Mouse (Mus musculus): ENCODE data around the gene Magi1.

Gene Magi1

DNA sequence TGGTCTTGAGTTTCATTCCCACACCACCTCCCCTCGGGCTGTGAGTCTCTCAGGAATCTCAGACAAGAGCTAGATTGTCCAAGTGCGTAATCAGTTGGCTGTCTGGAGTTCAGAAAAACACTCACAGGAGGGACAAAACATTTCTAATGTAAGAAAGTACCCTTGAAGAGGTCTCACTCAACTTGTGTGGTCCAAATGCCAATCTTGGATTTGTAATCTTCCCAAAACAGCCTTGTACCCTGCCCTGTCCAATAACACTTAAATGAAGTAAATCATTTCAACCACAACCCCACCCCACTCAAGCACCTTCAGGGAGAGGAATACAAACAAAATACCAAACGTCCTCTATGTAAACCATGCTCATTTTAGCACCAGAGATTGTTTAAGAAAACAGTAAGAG lies 82.8 kb downstream of the Magi1 start:
- no peak for DNase-seq (ENCODE audit: low spot score)

- DNase-seq (ENCODE audit: low spot score): no peak
These were observed 84.0 kb downstream of the Magi1 start for GRCm38 (mm10) chr6:94199696-94200095.

- no peak for DNase-seq (ENCODE audit: low spot score)
These were observed 85.9 kb downstream of the Magi1 start for GRCm38 (mm10) chr6:94197831-94198230.

GRCm38 (mm10) chr6:94195303-94195911 lies 88.3 kb downstream of the Magi1 start:
- DNase-seq (ENCODE audit: low spot score): no peak

DNA sequence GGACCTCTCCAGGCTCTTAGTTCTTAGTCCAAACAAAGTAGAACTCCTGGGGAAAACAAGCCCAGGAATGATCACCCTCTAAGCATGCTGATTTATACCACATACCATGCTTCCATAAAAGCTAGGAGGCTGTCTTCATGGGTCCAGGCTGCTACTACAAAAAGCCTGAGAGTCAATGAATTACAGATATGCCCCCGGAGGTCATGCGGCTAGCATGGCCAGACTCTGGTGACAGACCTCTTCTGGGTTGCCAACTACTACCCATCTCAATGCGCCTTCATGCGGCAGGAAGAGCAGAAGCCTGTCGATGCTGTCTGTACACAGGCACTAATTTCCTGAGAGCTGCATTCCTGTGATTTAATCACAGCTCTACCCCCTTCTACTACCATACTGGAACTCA lies 92.9 kb downstream of the Magi1 start:
- no peak for DNase-seq (ENCODE audit: low spot score)

GRCm38 (mm10) chr6:94189379-94189778 lies 94.3 kb downstream of the Magi1 start:
- no peak for DNase-seq (ENCODE audit: low spot score)

- peak; percentile 63 for DNase-seq (ENCODE audit: low spot score)
These were observed 96.9 kb downstream of the Magi1 start for GRCm38 (mm10) chr6:94186628-94187319.

GRCm38 (mm10) chr6:94184268-94184667 lies 99.4 kb downstream of the Magi1 start:
- DNase-seq (ENCODE audit: low spot score): no peak

DNA sequence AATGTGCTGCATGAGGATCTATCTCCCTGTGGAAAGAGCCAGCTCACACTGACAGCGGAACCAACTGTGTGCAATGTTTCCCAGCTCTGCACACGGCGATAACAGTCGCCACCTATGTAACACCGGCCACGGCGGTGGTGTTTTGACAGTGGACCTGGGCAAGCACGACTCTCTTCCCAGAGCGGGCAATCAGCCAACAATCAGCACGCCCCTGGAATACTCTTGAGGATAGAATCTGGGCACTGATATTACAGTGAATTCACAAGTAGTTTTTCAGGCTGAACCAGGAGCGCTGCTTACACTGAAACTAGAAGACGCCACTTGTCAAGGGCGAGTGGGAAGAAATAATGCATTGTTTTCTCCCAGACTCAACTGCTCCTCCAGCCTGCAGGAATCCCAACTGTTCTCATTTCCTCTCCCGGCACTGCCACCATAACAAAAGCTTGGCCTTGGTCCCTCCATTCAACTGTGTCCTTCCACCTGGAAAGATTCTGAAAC lies 100.3 kb downstream of the Magi1 start:
- no peak for DNase-seq (ENCODE audit: low spot score)

DNA sequence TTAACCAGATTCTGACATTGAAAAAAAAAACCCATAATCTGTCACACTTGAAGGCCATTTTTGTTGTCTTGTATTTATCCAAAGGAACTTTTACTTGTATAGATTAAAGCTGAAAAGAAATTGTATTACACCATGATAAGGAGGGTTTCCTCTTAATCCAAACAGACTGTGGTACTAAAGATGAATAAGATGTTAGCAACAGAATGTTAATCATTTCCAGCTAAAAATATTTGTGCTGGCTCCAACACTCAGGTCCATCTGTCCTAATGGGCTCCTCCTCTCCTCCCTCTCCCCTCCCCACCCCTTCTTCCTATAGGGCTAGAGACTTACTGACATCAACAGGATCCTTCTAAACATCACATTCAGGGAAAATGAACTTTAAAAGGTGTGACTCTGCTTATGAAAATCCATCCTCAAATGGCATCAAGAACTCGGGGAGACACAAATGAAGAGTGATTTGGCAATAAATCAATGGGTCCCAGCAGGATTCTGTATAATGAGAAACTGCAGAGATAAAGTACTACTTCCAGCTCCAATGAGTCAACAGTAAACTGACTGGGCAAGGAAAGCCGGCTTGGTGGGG lies 102.0 kb downstream of the Magi1 start:
- DNase-seq (ENCODE audit: low spot score): no peak

- DNase-seq (ENCODE audit: low spot score): no peak
These were observed 103.2 kb downstream of the Magi1 start for GRCm38 (mm10) chr6:94180331-94181150.

- peak; percentile 40 for DNase-seq (ENCODE audit: low spot score)
These were observed 106.2 kb downstream of the Magi1 start for GRCm38 (mm10) chr6:94177559-94177958.

- no peak for DNase-seq (ENCODE audit: low spot score)
These were observed 107.0 kb downstream of the Magi1 start for GRCm38 (mm10) chr6:94176705-94177104.

GRCm38 (mm10) chr6:94171250-94171649 lies 112.5 kb downstream of the Magi1 start:
- DNase-seq (ENCODE audit: low spot score): no peak

- peak; percentile 41 for DNase-seq (ENCODE audit: low spot score)
These were observed 114.0 kb downstream of the Magi1 start for GRCm38 (mm10) chr6:94169581-94170194.

- no peak for DNase-seq (ENCODE audit: low spot score)
These were observed 117.8 kb downstream of the Magi1 start for GRCm38 (mm10) chr6:94165951-94166350.

DNA sequence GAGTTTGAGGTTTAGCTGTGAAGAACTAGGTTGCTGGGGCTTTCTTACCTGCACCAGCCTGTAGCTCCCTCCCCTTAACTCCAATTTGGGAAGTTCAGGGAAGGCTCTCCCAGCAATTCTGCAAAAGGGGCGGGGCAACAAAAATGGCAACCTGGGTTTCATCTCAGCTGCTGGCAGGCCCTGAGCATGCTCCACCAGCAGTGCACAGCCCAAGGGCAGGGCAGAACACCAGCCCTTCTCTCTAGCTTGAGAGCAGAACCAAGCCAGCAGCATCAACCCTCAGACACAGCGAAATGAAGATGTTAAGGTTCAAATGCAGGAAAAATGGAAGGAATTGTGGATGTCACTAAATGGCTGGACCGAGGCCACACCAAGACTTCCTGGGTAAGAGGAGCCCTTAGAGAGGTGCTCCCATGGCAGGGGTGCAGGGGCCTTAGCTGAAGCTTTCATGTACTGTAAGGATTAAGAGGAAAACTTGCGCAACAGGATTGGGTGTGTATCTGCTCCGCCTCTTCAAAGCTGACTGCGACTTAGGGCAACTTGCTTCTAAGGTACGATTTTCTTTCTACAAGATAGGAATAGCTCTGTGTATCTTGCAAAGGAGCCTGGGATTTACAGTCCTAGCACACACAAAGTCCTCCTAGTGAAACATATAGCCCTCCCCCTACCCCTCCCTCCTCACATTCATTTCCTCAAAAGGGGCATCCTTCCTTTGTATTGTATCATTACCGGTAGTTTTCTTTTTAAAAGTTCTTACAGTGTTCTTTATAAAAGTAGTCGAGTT lies 118.8 kb downstream of the Magi1 start:
- no peak for DNase-seq (ENCODE audit: low spot score)

- DNase-seq (ENCODE audit: low spot score): no peak
These were observed 120.3 kb downstream of the Magi1 start for GRCm38 (mm10) chr6:94163325-94163995.

- no peak for DNase-seq (ENCODE audit: low spot score)
These were observed 120.8 kb downstream of the Magi1 start for GRCm38 (mm10) chr6:94162918-94163317.

- no peak for DNase-seq (ENCODE audit: low spot score)
These were observed 124.5 kb downstream of the Magi1 start for GRCm38 (mm10) chr6:94159256-94159655.

Data from yolk sac, embryonic 10.5 days (tissue).